9 mouse cellular contexts compared by ENCODE assay signal in genomic region chr7:96142973-96143596, GRCm38 (mm10). TPM values are rescaled to one million over a fixed set of nuclear protein-coding genes. Genes with fewer than 3 reads are reported as not detected.
DNase-seq lines count a peak whose midpoint lies in the region; ATAC-seq lines count a peak whose summit lies in the region.
"Had no signal": no experiment of that assay in that cellular context is flagged by ENCODE, and none has a peak within 500 bp of the region (broad histone marks: within the 10 kb centered on the region; RNA-seq: fewer than 3 reads in every experiment).

No protein-coding gene starts in this region.

- WGBS in midbrain, embryonic 10.5 days: 82% methylated on average over 3 of the region's 3 CpGs
- 72% methylated on average over 3 of the region's 3 CpGs for WGBS in midbrain, embryonic 15.5 days
- 49% methylated on average over 3 of the region's 3 CpGs for WGBS in heart, embryonic 10.5 days
- WGBS in neural tube, embryonic 15.5 days: 74% methylated on average over 3 of the region's 3 CpGs

- H3K4me2 ChIP-seq in midbrain, embryonic 15.5 days: no peak overlapping the region
- no peak overlapping the region for H3K4me2 ChIP-seq in neural tube, embryonic 15.5 days

- H3K36me3 ChIP-seq in midbrain, embryonic 10.5 days: no peaks in the 10 kb centered on the region
- no peaks in the 10 kb centered on the region for H3K36me3 ChIP-seq in midbrain, embryonic 15.5 days (replicated peaks)
- no peaks in the 10 kb centered on the region for H3K36me3 ChIP-seq in heart, embryonic 10.5 days
- no peaks in the 10 kb centered on the region for H3K36me3 ChIP-seq in neural tube, embryonic 15.5 days
- H3K36me3 ChIP-seq: G1E had no signal

- H3K9ac ChIP-seq in midbrain, embryonic 15.5 days: no peak overlapping the region
- no peak overlapping the region for H3K9ac ChIP-seq in neural tube, embryonic 15.5 days (replicated peaks)

- peaks cover 39% of the 10 kb centered on the region for H3K27me3 ChIP-seq in midbrain, embryonic 10.5 days (ENCODE audit: low read depth, poor library complexity, severe bottlenecking)
- no peaks in the 10 kb centered on the region for H3K27me3 ChIP-seq in midbrain, embryonic 15.5 days (replicated peaks)
- no peaks in the 10 kb centered on the region for H3K27me3 ChIP-seq in heart, embryonic 10.5 days (ENCODE audit: insufficient read depth, poor library complexity, severe bottlenecking)
- no peaks in the 10 kb centered on the region for H3K27me3 ChIP-seq in neural tube, embryonic 15.5 days (replicated peaks)

- DNase-seq in midbrain, embryonic 10.5 days (ENCODE audit: low spot score): peak; percentile 8
- DNase-seq in cerebellum, adult 11-12 months: peak; percentile 73
- no peak for DNase-seq in heart, embryonic 10.5 days (ENCODE audit: low spot score)
- DNase-seq in layer of hippocampus, postnatal 36 days: peak; percentile 23 to 36
- no peak for DNase-seq in c-Kit-positive CD71-positive TER-119-positive erythroid progenitor cells, embryonic 14.5 days (ENCODE audit: low spot score)

- no peaks in the 10 kb centered on the region; the same call in 1 of the 2 replicates for H3K9me3 ChIP-seq in midbrain, embryonic 10.5 days (replicated peaks)
- H3K9me3 ChIP-seq in midbrain, embryonic 15.5 days: no peaks in the 10 kb centered on the region
- H3K9me3 ChIP-seq in heart, embryonic 10.5 days: no peaks in the 10 kb centered on the region
- H3K9me3 ChIP-seq in neural tube, embryonic 15.5 days (replicated peaks): peaks cover 3% of the 10 kb centered on the region; the same call in 1 of the 2 replicates

- ATAC-seq in midbrain, embryonic 15.5 days (replicated peaks): no peak
- no peak for ATAC-seq in erythroid progenitor cell, adult 5-6 weeks (replicated peaks; ENCODE audit: low FRiP score, poor library complexity, severe bottlenecking)
- ATAC-seq in neural tube, embryonic 15.5 days (ENCODE audit: low FRiP score): no peak; the same call in 1 of the 2 replicates

- 0 out of 2 replicates have a peak, but pooled peaks cover under 1% of the 10 kb centered on the region for H3K4me1 ChIP-seq in midbrain, embryonic 10.5 days
- H3K4me1 ChIP-seq in midbrain, embryonic 15.5 days: no peaks in the 10 kb centered on the region
- H3K4me1 ChIP-seq in heart, embryonic 10.5 days: peaks cover 16% of the 10 kb centered on the region
- H3K4me1 ChIP-seq in neural tube, embryonic 15.5 days: no peaks in the 10 kb centered on the region; the same call in 1 of the 2 replicates

- H3K4me3 ChIP-seq in midbrain, embryonic 10.5 days: no peak overlapping the region
- no peak overlapping the region for H3K4me3 ChIP-seq in midbrain, embryonic 15.5 days
- H3K4me3 ChIP-seq in heart, embryonic 10.5 days: no peak overlapping the region
- H3K4me3 ChIP-seq in neural tube, embryonic 15.5 days (replicated peaks): no peak overlapping the region

- no peak overlapping the region for H3K27ac ChIP-seq in midbrain, embryonic 10.5 days (replicated peaks)
- H3K27ac ChIP-seq in midbrain, embryonic 15.5 days: no peak overlapping the region
- peak overlapping the region; percentile 42; the same call in 1 of the 2 replicates for H3K27ac ChIP-seq in heart, embryonic 10.5 days
- H3K27ac ChIP-seq in neural tube, embryonic 15.5 days (replicated peaks): no peak overlapping the region

RNA-seq across cellular contexts. Expression of gene Tenm4, which starts 28.0 kb away (rescaled TPM):
- 26.5 and 27.4 TPM in 2 replicates for polyA plus RNA-seq in midbrain, embryonic 10.5 days (2016; fragmentation: Nextera tagmentation; extraction: Ambion mirVana)
- 46.9 and 52.7 TPM in 2 replicates for polyA plus RNA-seq in midbrain, embryonic 15.5 days (2015; fragmentation: Nextera tagmentation; extraction: Ambion mirVana)
- polyA plus RNA-seq in heart, embryonic 10.5 days (2016; fragmentation: Nextera tagmentation; extraction: Ambion mirVana): 7.6 and 16.8 TPM in 2 replicates
- 100 to 1,000 TPM; 116 to 124 TPM for total RNA-seq in layer of hippocampus, postnatal 36 days (2021)
- 1.7 and 5.8 TPM in 2 replicates for total RNA-seq in erythroid progenitor cell, adult 5-6 weeks (2015; ENCODE audit: low replicate concordance)
- 0.23 and 3.5 TPM in 2 replicates for total RNA-seq in erythroid progenitor cell, adult 5-6 weeks (2017; ENCODE audit: low replicate concordance)
- 49.7 and 52.4 TPM in 2 replicates for polyA plus RNA-seq in neural tube, embryonic 15.5 days (2015; fragmentation: Nextera tagmentation; extraction: Ambion mirVana)

Comparison
In these comparisons a context has a peak if more than half of its experiments do, and no peak if none do; other contexts are left out.
1. DNase-seq: peak in midbrain, embryonic 10.5 days (single experiment), cerebellum, adult 11-12 months (single experiment) and layer of hippocampus, postnatal 36 days (2 of 2); none in heart, embryonic 10.5 days (single experiment) and c-Kit-positive CD71-positive TER-119-positive erythroid progenitor cells, embryonic 14.5 days (single experiment).